Mouse (Mus musculus): Measurements from ENCODE around the gene Abcb5. TPM values are rescaled to one million over a fixed set of nuclear protein-coding genes. Genes with fewer than 3 reads are reported as not detected.

Abcb5 gene
- total RNA-seq, 2 experiments from 2014 or later = not detected

Other genes with a start within 250 kb of the Abcb5 start
- 1 to 10 TPM; 2.0 to 2.9 TPM for gene Sp8, start 120.1 kb downstream of the Abcb5 start, total RNA-seq (2021)

Data from layer of hippocampus, postnatal 10 days (tissue).